8 mouse cellular contexts compared by ENCODE assay signal in genomic region chr12:3236831-3237681, GRCm38 (mm10).
DNase-seq lines count a peak whose midpoint lies in the region; ATAC-seq and TF ChIP-seq lines count a peak whose summit lies in the region.

No protein-coding gene starts in this region.

- ATAC-seq in intestine, embryonic 16.5 days, result no peak
- ATAC-seq in intestine, embryonic 15.5 days, result no peak
- no peak for ATAC-seq in kidney, postnatal 0 days (replicated peaks; ENCODE audit: low FRiP score, low read depth)
- ATAC-seq in stomach, embryonic 15.5 days (ENCODE audit: insufficient read depth, low FRiP score, low read depth), result no peak
- ATAC-seq in megakaryocyte-erythroid progenitor cell, adult 5-6 weeks (replicated peaks; ENCODE audit: low FRiP score, low TSS enrichment, poor library complexity, severe bottlenecking), result no peak

- no peak for TF ChIP-seq CTCF in CH12.LX (conservative IDR thresholded peaks at IDR 0.05 in 1 of 2, IDR thresholded peaks at IDR 0.05 in 1 of 2; ENCODE audit: low read depth in 2 of 2, low read length in 2 of 2)
- no peak for TF ChIP-seq CTCF in kidney, postnatal 0 days (IDR thresholded peaks at IDR 0.05; ENCODE audit: low read depth)

- no peaks in the 10 kb centered on the region for H3K4me1 ChIP-seq in intestine, embryonic 16.5 days (ENCODE audit: control insufficient read depth, insufficient read depth, low read length)
- H3K4me1 ChIP-seq in intestine, embryonic 15.5 days (replicated peaks), result no peaks in the 10 kb centered on the region
- peaks cover 15 to 17% of the 10 kb centered on the region in 2 experiments for H3K4me1 ChIP-seq in CH12.LX (ENCODE audit: control insufficient read depth in 1 of 2, insufficient read depth in 2 of 2)
- no peaks in the 10 kb centered on the region for H3K4me1 ChIP-seq in kidney, postnatal 0 days (replicated peaks; ENCODE audit: insufficient read depth, low read length)
- no peaks in the 10 kb centered on the region for H3K4me1 ChIP-seq in stomach, embryonic 15.5 days

- no peak for TF ChIP-seq POLR2A in CH12.LX (IDR thresholded peaks at IDR 0.05; ENCODE audit: low read depth, low read length)

- H3K4me2 ChIP-seq in intestine, embryonic 16.5 days (ENCODE audit: low read depth, low read length), result 0 out of 2 replicates have a peak overlapping the region, but pooled peaks have one; percentile 52
- H3K4me2 ChIP-seq in intestine, embryonic 15.5 days (replicated peaks), result no peak overlapping the region
- H3K4me2 ChIP-seq in CH12.LX (ENCODE audit: insufficient read depth, low read depth, poor library complexity, severe bottlenecking), result no peak overlapping the region
- no peak overlapping the region for H3K4me2 ChIP-seq in kidney, postnatal 0 days (ENCODE audit: low read length)
- peak overlapping the region; percentile 53; the same call in 1 of the 2 replicates for H3K4me2 ChIP-seq in stomach, embryonic 15.5 days

- 0 out of 2 replicates have a peak, but pooled peaks have one; percentile 13 for TF ChIP-seq EP300 in CH12.LX (IDR thresholded peaks at IDR 0.05; ENCODE audit: low read length)

- H3K9ac ChIP-seq in intestine, embryonic 16.5 days (ENCODE audit: low read depth, low read length), result no peak overlapping the region
- no peak overlapping the region for H3K9ac ChIP-seq in intestine, embryonic 15.5 days
- no peak overlapping the region for H3K9ac ChIP-seq in CH12.LX (ENCODE audit: insufficient read depth, low read depth)
- no peak overlapping the region for H3K9ac ChIP-seq in kidney, postnatal 0 days (ENCODE audit: low read depth, low read length)
- no peak overlapping the region for H3K9ac ChIP-seq in stomach, embryonic 15.5 days

- H3K27ac ChIP-seq in intestine, embryonic 16.5 days (ENCODE audit: low read length), result no peak overlapping the region
- no peak overlapping the region for H3K27ac ChIP-seq in intestine, embryonic 15.5 days
- H3K27ac ChIP-seq in CH12.LX (ENCODE audit: insufficient read depth, low read depth), result peak overlapping the region; percentile 96
- H3K27ac ChIP-seq in kidney, postnatal 0 days, result no peak overlapping the region
- H3K27ac ChIP-seq in stomach, embryonic 15.5 days, result no peak overlapping the region

- H3K36me3 ChIP-seq in intestine, embryonic 16.5 days (ENCODE audit: control insufficient read depth, insufficient read depth, low read length), result peaks cover 33% of the 10 kb centered on the region
- peaks cover 36% of the 10 kb centered on the region for H3K36me3 ChIP-seq in intestine, embryonic 15.5 days
- peaks cover 43 to 51% of the 10 kb centered on the region in 2 experiments for H3K36me3 ChIP-seq in CH12.LX (replicated peaks in 1 of 2; ENCODE audit: control insufficient read depth in 1 of 2, insufficient read depth in 1 of 2, low read length in 1 of 2)
- H3K36me3 ChIP-seq in kidney, postnatal 0 days (ENCODE audit: insufficient read depth, low read length), result peaks cover 24% of the 10 kb centered on the region; the same call in 1 of the 2 replicates
- peaks cover 28% of the 10 kb centered on the region for H3K36me3 ChIP-seq in stomach, embryonic 15.5 days

- H3K27me3 ChIP-seq in intestine, embryonic 16.5 days (replicated peaks; ENCODE audit: control insufficient read depth, insufficient read depth, low read length), result no peaks in the 10 kb centered on the region
- H3K27me3 ChIP-seq in intestine, embryonic 15.5 days (replicated peaks), result no peaks in the 10 kb centered on the region
- no peaks in the 10 kb centered on the region for H3K27me3 ChIP-seq in CH12.LX (replicated peaks)
- H3K27me3 ChIP-seq in kidney, postnatal 0 days (ENCODE audit: insufficient read depth, low read length), result no peaks in the 10 kb centered on the region
- H3K27me3 ChIP-seq in stomach, embryonic 15.5 days (replicated peaks), result no peaks in the 10 kb centered on the region

- no peak overlapping the region for H3K4me3 ChIP-seq in intestine, embryonic 16.5 days (ENCODE audit: low read length)
- no peak overlapping the region for H3K4me3 ChIP-seq in intestine, embryonic 15.5 days (replicated peaks)
- peak overlapping the region in 1 of 3 experiments; percentile 70 for H3K4me3 ChIP-seq in CH12.LX (replicated peaks in 1 of 3; ENCODE audit: low read depth in 2 of 3, low read length in 2 of 3, poor library complexity in 1 of 3)
- 0 out of 2 replicates have a peak overlapping the region, but pooled peaks have one; percentile 2 for H3K4me3 ChIP-seq in kidney, postnatal 0 days (replicated peaks; ENCODE audit: low read depth, low read length)
- no peak overlapping the region for H3K4me3 ChIP-seq in stomach, embryonic 15.5 days (replicated peaks)

- no peaks in the 10 kb centered on the region for H3K79me2 ChIP-seq in CH12.LX (replicated peaks; ENCODE audit: control insufficient read depth, extremely low read depth, insufficient read depth, poor library complexity, severe bottlenecking)

- H3K9me3 ChIP-seq in intestine, embryonic 16.5 days (ENCODE audit: control insufficient read depth, low read length), result 0 out of 2 replicates have a peak, but pooled peaks cover 6% of the 10 kb centered on the region
- H3K9me3 ChIP-seq in intestine, embryonic 15.5 days, result no peaks in the 10 kb centered on the region; the same call in 1 of the 2 replicates
- peaks cover 42% of the 10 kb centered on the region for H3K9me3 ChIP-seq in CH12.LX (replicated peaks; ENCODE audit: low read length)
- no peaks in the 10 kb centered on the region for H3K9me3 ChIP-seq in kidney, postnatal 0 days (replicated peaks; ENCODE audit: low read length)
- no peaks in the 10 kb centered on the region for H3K9me3 ChIP-seq in stomach, embryonic 15.5 days

- 94% methylated on average over 11 of the region's 12 CpGs for WGBS in intestine, embryonic 16.5 days
- 92% methylated on average over 12 of the region's 12 CpGs for WGBS in intestine, embryonic 15.5 days
- 94% methylated on average over 12 of the region's 12 CpGs for WGBS in kidney, postnatal 0 days
- WGBS in stomach, embryonic 15.5 days, result 94% methylated on average over 12 of the region's 12 CpGs

- TF ChIP-seq RAD21 in CH12.LX (IDR thresholded peaks at IDR 0.05; ENCODE audit: low read depth, low read length), result no peak

- dilution Hi-C loops in CH12.LX (cut with MboI; ENCODE audit: extremely low pct_ligation_motif_present, extremely low pct_unique_long_range_greater_than_20kb, low sequenced_read_pairs), result no loop called here

- in situ Hi-C loops in CH12.LX (cut with MboI; ENCODE audit: low pct_ligation_motif_present, low pct_unique_long_range_greater_than_20kb, low sequenced_read_pairs), result loop anchor here (5.0 kb wide), 2 partner anchors 70 to 115 kb away; partner anchors contain the start of gene Rab10

- peak; percentile 38 for DNase-seq in CH12.LX (ENCODE audit: extremely low read depth)
- peak; percentile 72 for DNase-seq in T-cell, adult 2 months (ENCODE audit: low spot score)
- DNase-seq in kidney, postnatal 0 days (ENCODE audit: low spot score), result no peak
- DNase-seq in urinary bladder, postnatal 36 days (ENCODE audit: low spot score in 2 of 2), result no peak

TF ChIP-seq in CH12.LX, 34 proteins besides CTCF, POLR2A, EP300 and RAD21:
- no peak for TF ChIP-seq TBP (conservative IDR thresholded peaks at IDR 0.05; ENCODE audit: low read depth, low read length)
- no peak for TF ChIP-seq JUND (conservative IDR thresholded peaks at IDR 0.05; ENCODE audit: low read depth, low read length)
- TF ChIP-seq ETS1 (conservative IDR thresholded peaks at IDR 0.05; ENCODE audit: low read depth, low read length), result 0 out of 2 replicates have a peak, but pooled peaks have one; percentile 8
- peak; percentile 20; the same call in 1 of the 2 replicates for TF ChIP-seq IRF4 (IDR thresholded peaks at IDR 0.05; ENCODE audit: low read depth, low read length)
- no peak for TF ChIP-seq KAT2A (IDR thresholded peaks at IDR 0.05; ENCODE audit: insufficient replicate concordance, low read length)
- TF ChIP-seq CHD2 (IDR thresholded peaks at IDR 0.05; ENCODE audit: low read length), result no peak
- TF ChIP-seq PAX5 (IDR thresholded peaks at IDR 0.05; ENCODE audit: low read length), result no peak

Comparison
In these comparisons a context has a peak if more than half of its experiments do, and no peak if none do; other contexts are left out.
1. H3K4me2 ChIP-seq: peak in intestine, embryonic 16.5 days (single experiment) and stomach, embryonic 15.5 days (single experiment); none in intestine, embryonic 15.5 days (single experiment), CH12.LX (single experiment) and kidney, postnatal 0 days (single experiment).
2. DNase-seq: peak in CH12.LX (single experiment) and T-cell, adult 2 months (single experiment); none in kidney, postnatal 0 days (single experiment) and urinary bladder, postnatal 36 days (0 of 2).